Comparison of ENCODE assay signal across 8 mouse cellular contexts in the genomic region with DNA sequence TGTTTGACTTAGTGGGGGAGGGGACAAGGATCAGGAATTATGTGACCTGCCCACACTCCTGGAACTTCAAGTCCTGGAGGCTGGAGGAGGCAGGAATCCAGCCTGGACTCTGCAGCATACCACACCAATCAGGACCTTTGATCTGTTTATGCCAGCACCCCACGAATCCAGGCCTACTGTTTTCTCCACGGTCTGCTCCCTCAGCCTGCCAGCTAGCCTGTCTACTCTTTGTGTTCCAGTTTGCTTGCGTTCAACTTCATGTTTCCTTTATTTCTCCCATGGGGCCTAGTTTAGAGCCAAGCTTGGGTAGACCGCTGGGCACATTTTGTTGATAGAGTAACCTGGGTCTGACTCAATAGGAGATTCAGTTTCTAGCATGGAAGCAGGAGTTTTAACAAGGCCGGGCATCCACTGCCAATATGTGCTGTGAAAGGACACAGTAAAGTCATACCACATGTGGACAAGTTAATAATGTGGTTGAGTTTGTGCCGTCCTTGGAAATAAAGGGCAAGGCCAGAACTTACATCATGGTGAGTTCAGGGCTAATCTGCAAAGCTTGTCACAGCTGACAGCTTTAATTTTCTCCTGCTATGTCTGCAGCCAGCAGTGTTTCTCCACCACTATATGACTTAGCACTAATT. TPM values are rescaled to one million over a fixed set of nuclear protein-coding genes. Genes with fewer than 3 reads are reported as not detected.
DNase-seq lines count a peak whose midpoint lies in the region; ATAC-seq and TF ChIP-seq lines count a peak whose summit lies in the region.

No protein-coding gene starts in this region.

- H3K4me1 ChIP-seq in forebrain, postnatal 0 days (ENCODE audit: insufficient read depth) = no peaks in the 10 kb centered on the region
- no peaks in the 10 kb centered on the region for H3K4me1 ChIP-seq in forebrain, embryonic 14.5 days (ENCODE audit: control insufficient read depth, insufficient read depth, low read length)
- peaks cover 12% of the 10 kb centered on the region; the same call in 1 of the 2 replicates for H3K4me1 ChIP-seq in kidney, embryonic 15.5 days
- H3K4me1 ChIP-seq in thymus, adult 2 months (replicated peaks; ENCODE audit: control insufficient read depth, insufficient read depth, low read length) = no peaks in the 10 kb centered on the region

- no peak overlapping the region for H3K4me3 ChIP-seq in forebrain, postnatal 0 days (ENCODE audit: low read depth, low read length)
- no peak overlapping the region for H3K4me3 ChIP-seq in forebrain, embryonic 14.5 days (ENCODE audit: low read depth, low read length)
- H3K4me3 ChIP-seq in kidney, embryonic 15.5 days (replicated peaks) = no peak overlapping the region
- H3K4me3 ChIP-seq in thymus, adult 2 months (ENCODE audit: control insufficient read depth, insufficient read depth, low read length) = no peak overlapping the region

- DNase-seq in forebrain, postnatal 0 days = no peak
- no peak for DNase-seq in forebrain, embryonic 14.5 days (ENCODE audit: low spot score)
- DNase-seq in adrenal gland, postnatal 25 days = peak; percentile 29
- peak; percentile 36 for DNase-seq in mesoderm, embryonic 11.5 days (ENCODE audit: low read depth, low spot score)
- DNase-seq in right cerebral cortex, postnatal 4 days = no peak
- DNase-seq in cerebellum, adult 18-20 months = no peak
- no peak for DNase-seq in thymus, adult 2 months

- peak; percentile 14; the same call in 1 of the 2 replicates for ATAC-seq in forebrain, postnatal 0 days
- ATAC-seq in forebrain, embryonic 14.5 days = no peak
- peak; percentile 76 for ATAC-seq in kidney, embryonic 15.5 days (replicated peaks; ENCODE audit: low FRiP score)

- H3K27ac ChIP-seq in forebrain, postnatal 0 days (ENCODE audit: low read depth, low read length) = no peak overlapping the region
- no peak overlapping the region for H3K27ac ChIP-seq in forebrain, embryonic 14.5 days (ENCODE audit: low read depth, low read length)
- H3K27ac ChIP-seq in kidney, embryonic 15.5 days = peak overlapping the region; percentile 42
- H3K27ac ChIP-seq in thymus, adult 2 months (ENCODE audit: control insufficient read depth, insufficient read depth, low read length) = no peak overlapping the region

- H3K27me3 ChIP-seq in forebrain, postnatal 0 days (ENCODE audit: insufficient read depth, low read length) = no peaks in the 10 kb centered on the region
- H3K27me3 ChIP-seq in forebrain, embryonic 14.5 days (replicated peaks; ENCODE audit: control insufficient read depth, insufficient read depth, low read length) = no peaks in the 10 kb centered on the region
- no peaks in the 10 kb centered on the region for H3K27me3 ChIP-seq in kidney, embryonic 15.5 days
- H3K27me3 ChIP-seq in thymus, adult 2 months (ENCODE audit: control insufficient read depth, insufficient read depth, low read length) = no peaks in the 10 kb centered on the region

- H3K4me2 ChIP-seq in forebrain, postnatal 0 days (ENCODE audit: low read depth) = no peak overlapping the region
- H3K4me2 ChIP-seq in forebrain, embryonic 14.5 days (ENCODE audit: low read length) = no peak overlapping the region
- H3K4me2 ChIP-seq in kidney, embryonic 15.5 days = no peak overlapping the region

- no peak overlapping the region for H3K9ac ChIP-seq in forebrain, postnatal 0 days
- H3K9ac ChIP-seq in forebrain, embryonic 14.5 days (ENCODE audit: low read length) = no peak overlapping the region
- no peak overlapping the region for H3K9ac ChIP-seq in kidney, embryonic 15.5 days

- no peak for TF ChIP-seq CTCF in forebrain, postnatal 0 days (IDR thresholded peaks at IDR 0.05; ENCODE audit: low read depth)
- no peak for TF ChIP-seq CTCF in thymus, adult 2 months (IDR thresholded peaks at IDR 0.05; ENCODE audit: borderline replicate concordance, control insufficient read depth, extremely low read depth, insufficient read depth, low read length, poor library complexity)

- no peaks in the 10 kb centered on the region for H3K9me3 ChIP-seq in forebrain, postnatal 0 days (ENCODE audit: low read length)
- H3K9me3 ChIP-seq in forebrain, embryonic 14.5 days (replicated peaks; ENCODE audit: control insufficient read depth, low read length) = no peaks in the 10 kb centered on the region
- 0 out of 2 replicates have a peak, but pooled peaks cover 3% of the 10 kb centered on the region for H3K9me3 ChIP-seq in kidney, embryonic 15.5 days (replicated peaks)

- no peaks in the 10 kb centered on the region for H3K36me3 ChIP-seq in forebrain, postnatal 0 days (ENCODE audit: insufficient read depth)
- no peaks in the 10 kb centered on the region for H3K36me3 ChIP-seq in forebrain, embryonic 14.5 days (ENCODE audit: control insufficient read depth, insufficient read depth, low read length)
- no peaks in the 10 kb centered on the region for H3K36me3 ChIP-seq in kidney, embryonic 15.5 days
- H3K36me3 ChIP-seq in thymus, adult 2 months (ENCODE audit: control insufficient read depth, insufficient read depth, low read length) = no peaks in the 10 kb centered on the region

- no peak for TF ChIP-seq POLR2A in thymus, adult 2 months (IDR thresholded peaks at IDR 0.05; ENCODE audit: control insufficient read depth, extremely low read depth, insufficient read depth, low read length, poor library complexity)

- 61% methylated on average over 6 of the region's 6 CpGs for WGBS in forebrain, postnatal 0 days
- 68% methylated on average over 6 of the region's 6 CpGs for WGBS in forebrain, embryonic 14.5 days
- WGBS in kidney, embryonic 15.5 days = 50% methylated on average over 6 of the region's 6 CpGs
- WGBS in thymus, adult 2 months = 96% methylated on average over 6 of the region's 6 CpGs

RNA-seq across cellular contexts. Expression of gene Vcpkmt, which starts 26.5 kb away (rescaled TPM):
- total RNA-seq in forebrain, postnatal 0 days (2014; rRNA removed) = 8.9 and 13.8 TPM in 2 replicates
- polyA plus RNA-seq in forebrain, postnatal 0 days (2015; fragmentation: Nextera tagmentation; extraction: Ambion mirVana) = 39.2 and 42.1 TPM in 2 replicates
- polyA plus RNA-seq in forebrain, embryonic 14.5 days (2014; fragmentation: Nextera tagmentation; extraction: Ambion mirVana) = 24.7 and 27.9 TPM in 2 replicates
- total RNA-seq in adrenal gland, postnatal 25 days (2021) = 12.1 and 21.3 TPM in 2 replicates
- 24.9 and 25.2 TPM in 2 replicates for polyA plus RNA-seq in kidney, embryonic 15.5 days (2015; fragmentation: Nextera tagmentation; extraction: Ambion mirVana)
- 11.7 and 13.4 TPM in 2 replicates for polyA plus RNA-seq in thymus, adult 2 months (2012; rRNA removed)

Comparison
In these comparisons a context has a peak if more than half of its experiments do, and no peak if none do; other contexts are left out.
1. DNase-seq: peak in adrenal gland, postnatal 25 days (single experiment) and mesoderm, embryonic 11.5 days (single experiment); none in forebrain, postnatal 0 days (single experiment), forebrain, embryonic 14.5 days (single experiment), right cerebral cortex, postnatal 4 days (single experiment), cerebellum, adult 18-20 months (0 of 2) and thymus, adult 2 months (single experiment).